Mouse (Mus musculus) urinary bladder, postnatal 36 days (tissue): ENCODE results near the gene Tpx2.

Experiments
- DNase-seq, 2 experiments: peaks; one replicate each; pipeline ENCODE4 v3.0.0; 2022; ENCODE audit warnings: low spot score in 2 of 2, mixed read lengths in 1 of 2

Tpx2 gene

DNA sequence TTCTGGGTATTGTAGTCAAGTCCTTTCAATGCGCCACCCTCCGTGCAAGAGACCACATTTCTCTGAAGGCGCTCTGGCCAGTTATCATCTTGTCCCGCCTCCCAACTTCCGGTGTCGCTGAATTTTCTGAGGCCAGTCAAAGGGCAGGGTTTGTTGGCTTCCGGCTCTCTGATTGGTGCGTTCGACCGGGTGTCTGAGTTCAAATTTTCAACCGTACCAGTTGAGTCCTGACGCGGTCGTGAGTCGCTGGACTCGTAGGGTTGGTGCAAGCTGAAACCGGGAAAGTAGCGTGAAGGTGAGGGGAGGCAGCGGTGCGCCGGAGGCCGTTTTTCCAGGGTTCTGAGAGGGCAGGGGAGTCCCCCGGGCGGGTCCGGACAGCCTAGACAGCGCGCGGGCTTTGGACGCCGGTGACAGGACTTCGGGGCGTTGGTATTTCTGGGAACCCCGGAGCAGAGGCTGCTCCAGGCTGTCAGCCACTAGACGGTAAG lies at the start of gene Tpx2:
Gene Tpx2, plus strand, starts transcription at position 150 of the 488 bp plus-strand sequence.
- DNase-seq, result peak; percentile 96 to 97

DNA sequence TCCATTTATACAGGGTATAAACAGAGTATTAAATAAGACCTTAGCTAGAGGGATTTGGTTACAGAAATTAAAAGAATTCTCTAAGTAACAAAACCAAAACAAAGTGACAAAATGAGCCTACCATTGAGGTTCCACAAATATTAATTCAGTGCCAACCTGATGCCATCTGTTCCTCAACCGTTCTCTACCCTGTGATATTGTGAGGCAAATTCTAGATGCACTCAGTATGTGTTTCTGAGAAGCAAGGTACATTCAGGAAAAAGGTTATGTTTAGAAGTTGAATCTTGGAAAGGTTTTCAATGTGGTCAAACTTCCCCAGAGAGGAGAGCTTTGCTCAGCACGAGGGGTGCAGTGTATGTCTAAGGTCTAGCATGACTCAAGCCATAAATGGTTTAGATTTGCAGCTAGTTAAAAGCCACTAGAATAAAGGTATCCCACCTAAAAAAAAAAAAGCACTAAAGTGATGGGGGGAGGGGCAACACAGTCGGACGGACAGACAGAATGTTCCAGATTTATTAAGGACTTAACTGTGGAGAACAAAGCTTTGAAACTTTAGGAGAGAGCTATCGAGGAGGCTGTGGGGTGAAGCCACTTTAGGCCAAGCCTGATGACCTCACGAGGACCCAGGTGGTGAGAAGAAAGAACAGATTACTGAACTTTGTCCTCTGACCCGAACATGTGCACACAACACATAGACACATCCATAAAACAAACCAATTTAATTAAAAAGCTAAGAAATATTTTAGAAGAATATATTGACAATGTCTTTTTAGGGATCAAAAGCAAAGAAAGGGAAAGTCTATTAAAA lies 47.6 kb upstream of the Tpx2 start:
- no peak for DNase-seq

DNA sequence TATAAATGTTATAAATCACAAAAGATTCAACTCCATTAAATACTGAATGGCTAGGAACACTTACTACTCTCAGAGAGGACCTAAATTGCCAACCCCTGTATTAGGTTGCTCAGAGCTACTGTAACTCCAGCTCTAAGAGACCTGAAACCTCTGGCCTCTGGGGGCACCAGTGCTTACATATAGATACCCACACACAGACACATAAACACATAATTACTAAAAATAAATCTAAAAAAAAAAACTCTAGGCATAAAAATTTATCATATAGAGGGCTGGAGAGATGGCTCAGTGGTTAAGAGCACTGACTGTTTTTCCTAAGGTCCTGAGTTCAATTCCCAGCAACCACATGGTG lies 47.0 kb upstream of the Tpx2 start:
- DNase-seq, result no peak

DNA sequence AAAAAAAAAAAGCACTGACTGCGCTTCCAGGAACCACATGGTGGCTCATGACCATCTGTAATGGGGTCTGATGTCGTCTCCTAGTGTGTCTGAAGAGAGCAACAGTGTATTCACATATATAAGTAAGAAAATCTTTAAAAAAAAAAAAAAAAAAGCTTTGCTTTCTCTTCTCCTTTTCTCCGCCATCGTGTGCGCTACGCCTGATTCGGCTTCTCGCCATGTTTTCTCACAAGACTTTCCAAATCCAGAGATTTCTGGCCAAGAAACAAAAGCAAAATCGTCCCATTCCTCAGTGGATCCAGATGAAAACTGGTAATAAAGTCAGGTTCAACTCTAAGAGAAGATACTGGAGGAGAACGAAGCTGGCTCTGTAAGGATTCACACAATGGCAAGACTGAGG lies 45.5 kb upstream of the Tpx2 start:
- DNase-seq, result no peak

DNA sequence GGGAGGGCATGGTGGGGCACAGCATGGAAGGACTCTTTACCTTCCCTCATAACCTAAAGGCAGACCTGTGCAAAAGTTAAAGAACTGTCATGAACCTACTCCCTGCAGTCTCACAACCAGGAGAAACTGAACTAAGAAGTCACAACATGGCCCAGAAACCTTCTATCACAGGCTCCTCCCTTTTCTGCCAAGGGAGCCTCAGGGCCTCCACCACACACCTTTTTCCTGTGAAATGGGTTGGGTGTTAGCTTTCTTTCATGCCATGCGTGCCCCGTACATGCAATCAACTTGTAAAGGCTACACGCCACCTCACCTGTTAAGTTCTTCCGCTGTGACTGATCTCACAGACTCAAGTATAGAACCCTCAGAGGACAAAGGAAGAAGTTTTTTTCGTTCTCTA lies 44.7 kb upstream of the Tpx2 start:
- DNase-seq, result no peak

DNA sequence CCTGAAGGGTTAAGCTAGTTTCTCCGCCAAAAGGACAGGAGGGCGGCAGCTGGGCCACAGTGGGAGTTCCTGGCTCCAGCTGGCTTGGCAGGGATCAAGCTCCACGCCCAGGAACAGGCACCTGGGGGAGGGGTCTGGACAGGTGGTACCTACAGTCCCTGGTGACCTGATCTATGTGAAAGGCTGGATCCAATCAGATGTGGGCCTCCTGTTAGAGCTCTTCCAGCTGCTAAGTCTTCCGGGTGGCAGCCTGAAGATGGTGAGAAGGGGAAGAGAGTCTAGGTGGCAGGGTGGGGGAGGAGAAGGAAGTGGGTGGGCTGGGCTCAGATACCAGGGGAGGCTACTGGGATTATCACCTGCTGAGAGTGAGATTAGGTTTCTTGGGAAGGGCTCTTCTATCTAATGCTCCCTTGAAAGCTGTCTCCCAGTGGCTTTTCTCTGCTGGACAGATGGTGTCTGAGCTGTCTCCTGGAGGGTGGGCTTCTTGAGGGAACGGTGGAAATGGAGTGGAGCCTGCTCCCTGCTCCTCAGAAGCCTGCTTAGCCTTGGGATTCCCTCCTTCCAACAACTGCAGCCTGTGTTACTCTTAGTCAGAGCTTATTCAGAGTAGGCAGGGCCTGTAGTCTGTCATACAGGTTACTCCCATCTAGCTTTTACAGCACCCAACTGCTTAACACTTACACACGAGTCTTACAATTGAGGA lies 43.2 kb upstream of the Tpx2 start:
- DNase-seq, result no peak

DNA sequence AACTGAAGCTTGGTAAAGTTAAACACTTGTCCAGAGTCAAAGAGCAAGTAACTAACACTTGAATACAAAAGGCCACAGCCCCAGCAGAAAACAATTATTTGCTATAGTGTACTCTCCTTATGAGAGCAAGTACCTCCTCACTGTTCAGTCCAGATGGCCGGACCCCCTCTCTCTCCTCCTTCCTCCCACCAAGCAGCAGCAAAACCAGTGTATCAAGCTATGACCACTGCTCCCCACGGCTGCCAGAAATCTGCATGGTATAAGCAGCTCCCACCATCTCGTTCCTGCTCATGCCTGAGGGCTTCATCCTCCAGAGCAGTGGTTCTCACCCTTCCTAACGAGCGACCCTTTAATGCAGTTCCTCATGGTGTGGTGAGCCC lies 42.7 kb upstream of the Tpx2 start:
- DNase-seq, result no peak

DNA sequence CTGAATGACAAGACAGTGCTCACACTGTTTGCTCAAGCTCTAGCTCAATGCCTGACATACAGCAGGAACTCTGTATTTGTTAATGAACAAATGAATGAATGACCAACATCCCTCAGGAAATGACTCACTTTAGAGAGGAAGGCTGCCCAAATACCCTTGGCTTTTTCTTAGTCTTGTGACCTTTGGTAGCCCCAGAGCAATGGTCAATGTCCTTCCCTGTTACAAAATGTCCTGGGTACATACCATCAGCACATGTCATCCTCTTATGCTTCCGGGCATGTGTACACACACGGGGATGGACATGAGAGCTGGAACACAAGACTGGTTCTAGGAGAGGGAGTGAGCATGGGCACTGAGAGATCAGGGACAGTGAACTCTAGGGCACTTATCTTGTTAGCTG lies 41.7 kb upstream of the Tpx2 start:
- no peak for DNase-seq

DNA sequence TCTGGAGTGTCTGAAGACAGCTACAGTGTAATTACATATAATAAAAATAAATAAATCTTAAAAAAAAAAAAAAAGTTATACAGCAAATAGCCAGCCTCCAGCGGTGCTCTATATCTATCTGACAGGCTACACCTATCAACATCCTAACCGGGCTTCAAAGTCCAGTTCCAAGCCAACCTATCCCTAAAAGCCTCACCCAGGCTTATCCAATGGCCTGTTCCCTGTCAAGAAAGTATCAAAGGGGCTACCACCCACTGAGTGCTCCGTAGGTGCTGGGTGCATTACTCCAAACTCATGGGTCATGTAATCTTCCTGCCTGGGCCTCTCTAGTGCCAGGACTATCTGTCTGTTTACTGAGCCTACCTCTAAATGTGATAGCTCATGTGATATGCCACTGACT lies 39.6 kb upstream of the Tpx2 start:
- no peak for DNase-seq

DNA sequence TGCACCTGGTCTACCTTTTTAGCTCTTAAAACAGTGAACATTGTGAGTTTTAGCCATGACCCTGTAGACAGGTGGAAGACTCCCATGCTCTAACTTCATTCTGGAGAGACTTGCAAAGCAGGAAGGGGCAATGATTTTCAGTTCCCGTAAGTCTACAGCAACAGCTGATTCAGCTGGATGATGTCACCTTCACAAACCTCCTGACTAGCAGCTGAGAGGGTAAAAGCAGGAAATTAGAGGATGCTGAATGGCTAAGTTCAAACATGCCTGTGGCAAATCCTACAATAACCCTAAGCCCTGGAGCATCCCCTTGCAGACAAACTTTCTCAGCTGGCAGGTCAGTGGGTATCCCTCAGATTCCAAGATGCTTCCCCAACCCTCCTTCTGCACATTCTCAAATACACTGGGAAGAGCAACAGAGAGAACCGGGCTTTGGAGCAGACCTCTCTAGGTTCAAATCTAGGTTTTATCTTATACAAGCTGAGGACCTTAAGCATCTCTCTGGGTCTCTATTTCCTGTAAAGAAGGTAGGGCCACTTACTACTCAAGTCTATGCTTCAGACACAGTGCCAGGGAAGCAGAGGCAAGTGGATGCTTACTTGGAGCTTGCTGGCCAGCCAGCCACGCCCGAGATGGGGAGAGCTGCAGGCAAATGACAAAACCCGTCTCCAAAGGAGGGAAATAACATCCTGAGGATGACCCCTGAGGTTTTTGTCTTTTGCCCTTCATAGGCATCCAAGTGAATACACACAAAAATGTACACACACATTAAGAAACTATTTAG lies 37.4 kb upstream of the Tpx2 start:
- DNase-seq, result no peak

DNA sequence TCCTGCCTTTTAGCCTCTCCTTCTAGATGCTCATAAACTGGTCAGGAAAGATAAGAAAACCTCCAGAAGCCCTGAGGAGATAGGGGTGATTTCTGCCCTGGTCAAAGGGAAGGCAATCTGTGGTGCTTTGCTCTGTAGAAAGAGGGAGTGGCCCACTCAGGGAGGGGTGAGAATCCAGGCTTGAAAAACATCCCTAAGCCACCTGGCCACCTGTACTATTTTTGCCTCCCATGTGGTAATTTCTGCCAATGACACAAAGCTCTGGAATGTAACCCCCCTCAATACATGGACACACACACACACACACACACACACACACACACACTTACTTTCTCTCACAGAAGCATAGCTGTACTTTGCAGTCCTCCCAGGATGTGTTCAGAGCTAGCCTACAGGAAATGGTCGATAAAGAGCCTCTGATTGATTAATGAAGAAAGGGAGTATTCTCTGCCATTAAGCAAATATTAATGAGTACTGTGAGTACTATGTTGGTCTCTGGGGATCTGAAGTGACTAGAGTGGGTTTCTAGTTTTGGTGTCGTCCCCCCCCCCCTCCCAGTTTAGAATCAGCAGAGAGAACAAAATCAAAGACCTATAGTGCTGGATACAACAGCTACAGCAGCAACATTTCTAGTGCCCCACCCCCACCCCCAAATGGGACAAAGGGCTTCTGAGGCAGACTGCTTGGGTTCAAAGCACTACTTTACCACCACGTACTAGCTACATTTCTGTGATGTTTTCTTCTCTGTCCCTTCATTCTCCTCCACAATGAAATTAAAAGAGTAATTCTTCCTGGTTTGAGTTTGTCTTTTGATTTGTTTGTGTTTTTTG lies 36.2 kb upstream of the Tpx2 start:
- no peak for DNase-seq

DNA sequence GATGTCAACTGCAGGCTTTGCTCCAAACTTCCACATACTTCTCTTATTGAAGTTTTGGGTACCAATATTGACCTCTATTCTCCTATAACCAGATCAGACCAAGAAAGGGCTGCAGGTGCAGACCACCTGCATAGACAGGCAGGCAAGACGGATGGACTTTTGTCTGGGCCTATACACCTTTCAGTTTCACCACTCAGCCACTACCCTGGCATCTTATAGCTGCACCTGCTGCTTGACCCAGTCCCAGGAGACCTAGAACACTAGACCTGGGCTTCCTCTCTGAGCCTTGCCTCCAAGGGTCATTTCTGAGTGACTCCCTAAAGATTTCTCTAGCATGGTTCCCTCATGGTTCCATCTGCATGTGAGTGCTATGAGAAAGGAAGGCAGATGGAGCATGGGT lies 34.5 kb upstream of the Tpx2 start:
- DNase-seq, result no peak

DNA sequence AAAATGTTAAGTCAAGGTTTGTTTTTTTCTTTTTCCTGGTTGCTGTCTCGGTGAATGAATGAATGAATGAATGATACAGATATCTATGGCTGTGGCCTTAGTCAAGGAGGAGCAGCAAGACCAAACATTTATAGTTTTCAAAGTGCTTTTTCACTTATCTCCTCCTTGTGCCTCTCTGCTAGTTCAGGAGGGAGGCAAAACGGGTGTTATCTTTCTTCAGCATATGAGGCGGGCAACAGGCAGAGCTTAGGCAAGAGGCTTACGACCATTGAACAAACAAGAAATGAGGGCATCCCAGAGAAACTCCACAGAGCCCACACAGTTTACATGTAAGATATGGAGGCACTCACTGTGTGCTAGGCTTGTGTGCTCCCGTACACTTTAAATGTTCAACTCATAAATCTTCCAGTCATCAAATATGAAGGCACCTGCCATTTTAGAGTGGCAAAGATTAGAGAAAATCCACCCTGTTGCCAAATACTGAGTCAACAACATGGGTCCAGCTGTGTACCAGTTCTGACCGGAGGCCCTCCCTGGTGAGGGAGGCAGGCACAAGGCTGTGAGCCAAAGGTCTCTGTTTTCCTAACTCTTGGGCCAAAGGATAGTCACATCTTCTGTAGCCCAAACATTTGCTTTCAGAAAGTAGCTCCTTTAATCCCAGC lies 33.4 kb upstream of the Tpx2 start:
- no peak for DNase-seq

DNA sequence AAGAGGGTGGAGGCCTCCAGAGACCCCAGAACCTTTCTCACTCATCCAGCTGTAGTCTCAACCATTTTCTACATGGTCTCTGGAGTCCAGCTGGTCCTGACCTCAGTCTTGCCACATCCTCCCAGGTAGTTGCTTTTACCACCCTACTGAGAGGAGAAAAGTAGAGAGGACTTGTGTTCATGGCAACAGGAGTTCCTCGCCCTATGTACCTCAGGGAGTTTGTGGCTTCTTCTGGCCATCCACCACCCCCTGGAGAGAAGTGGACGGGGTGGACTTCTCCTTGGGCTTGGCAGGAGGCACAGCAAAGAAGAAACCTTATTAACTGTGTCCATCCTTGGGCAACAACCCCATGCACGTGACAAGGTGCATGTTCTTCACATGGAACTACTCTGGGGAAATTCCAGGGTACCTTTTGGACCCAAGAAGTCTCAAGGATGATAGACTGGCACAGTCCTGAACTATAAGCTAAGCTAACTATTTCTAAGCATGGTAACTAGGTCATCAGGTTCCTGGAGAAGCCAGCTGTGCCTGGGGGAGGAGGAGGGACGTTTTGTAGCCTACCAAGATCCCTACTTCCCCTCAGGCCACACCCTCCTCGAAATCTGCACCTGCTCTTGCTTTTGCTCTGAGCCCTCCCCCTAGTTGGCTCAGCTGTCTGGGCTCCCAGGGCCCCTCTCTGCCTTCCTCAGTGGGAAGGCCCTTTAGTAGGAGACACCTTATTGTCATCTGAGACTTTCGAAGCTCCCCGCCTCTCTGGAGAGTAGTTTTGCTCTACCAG lies 31.7 kb upstream of the Tpx2 start:
- no peak for DNase-seq

DNA sequence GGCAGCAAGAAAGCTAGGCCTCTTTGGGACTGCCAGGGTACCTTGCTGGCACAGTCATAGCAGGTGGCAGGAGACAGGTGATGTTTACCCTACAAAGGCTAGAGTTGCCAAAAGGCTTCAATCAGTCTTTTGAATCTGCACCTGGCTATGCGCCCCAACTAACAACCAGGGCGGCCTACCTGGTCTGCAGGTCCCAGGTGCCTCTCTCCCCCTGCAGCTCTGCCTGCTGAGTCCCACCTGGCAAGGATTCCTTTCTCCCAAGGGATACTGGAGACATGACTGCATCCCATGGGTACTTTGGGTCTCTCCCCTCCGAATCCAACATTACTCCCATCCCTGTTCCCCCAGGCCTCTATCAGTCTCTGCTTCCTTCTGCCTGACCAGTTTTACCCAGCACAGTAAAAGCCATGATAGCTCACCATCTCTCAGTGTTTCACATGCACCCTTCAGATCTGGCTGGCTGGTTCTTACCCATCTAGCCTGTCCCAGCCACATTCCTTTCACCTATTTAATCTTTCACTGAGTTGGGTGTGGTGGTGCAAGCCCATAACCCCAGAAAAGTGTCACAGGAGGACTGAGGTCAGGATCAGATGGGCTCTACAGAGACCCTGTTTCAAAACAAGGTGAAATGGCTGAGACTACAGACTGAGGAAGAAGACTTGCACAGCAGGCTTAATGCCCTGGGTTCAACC lies 31.0 kb upstream of the Tpx2 start:
- no peak for DNase-seq

DNA sequence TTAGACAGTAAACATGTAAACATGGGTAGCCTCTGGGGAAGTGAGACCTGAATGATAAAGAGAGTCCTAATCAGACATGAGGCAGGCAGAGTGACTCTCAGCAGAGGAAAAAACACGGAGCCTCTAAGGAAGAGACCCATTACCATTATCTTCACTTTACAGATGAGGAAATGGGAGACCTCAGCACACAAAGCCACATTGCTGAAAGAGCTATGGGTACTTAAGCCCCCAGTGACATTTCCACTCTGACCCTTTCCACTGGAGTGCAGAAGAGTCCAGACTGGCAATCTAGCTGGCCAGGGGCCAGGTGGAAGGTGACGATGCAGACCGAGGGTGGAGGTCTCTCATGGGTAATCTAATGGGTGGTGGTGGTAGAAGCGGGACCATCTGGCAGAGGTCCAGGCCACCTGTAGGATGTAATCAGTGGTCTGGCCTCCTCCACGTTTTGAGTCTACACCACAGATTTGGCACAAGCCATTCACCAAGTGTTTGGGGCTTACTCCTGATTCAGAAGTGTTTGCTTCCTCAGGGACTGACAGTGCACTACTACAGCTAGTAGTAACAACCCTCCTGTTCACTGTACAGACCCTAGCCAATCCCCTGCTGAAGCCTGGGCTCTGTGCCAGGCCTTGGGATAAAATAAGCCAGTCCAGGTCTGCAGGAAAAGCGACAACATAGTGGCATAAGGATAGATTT lies 30.0 kb upstream of the Tpx2 start:
- DNase-seq, result no peak

DNA sequence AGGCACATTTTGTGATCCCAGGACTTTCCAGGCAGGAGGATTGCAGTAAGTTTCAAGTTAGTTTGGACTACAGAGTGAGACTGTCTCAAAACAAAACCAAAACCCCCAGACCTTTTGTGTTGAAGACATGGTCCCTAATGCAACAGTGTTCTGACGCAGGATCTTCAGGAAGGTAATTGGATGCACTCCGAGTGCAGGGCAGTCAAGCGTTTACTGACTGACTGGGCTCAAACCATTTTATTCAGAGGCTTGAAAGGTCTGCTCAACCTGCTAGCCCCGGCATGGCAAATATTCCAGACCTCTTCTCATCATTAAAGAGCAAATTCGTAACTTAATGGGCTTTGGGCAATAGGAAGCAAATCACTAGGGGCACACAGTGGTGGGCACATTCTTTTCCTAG lies 29.1 kb upstream of the Tpx2 start:
- DNase-seq, result no peak

DNA sequence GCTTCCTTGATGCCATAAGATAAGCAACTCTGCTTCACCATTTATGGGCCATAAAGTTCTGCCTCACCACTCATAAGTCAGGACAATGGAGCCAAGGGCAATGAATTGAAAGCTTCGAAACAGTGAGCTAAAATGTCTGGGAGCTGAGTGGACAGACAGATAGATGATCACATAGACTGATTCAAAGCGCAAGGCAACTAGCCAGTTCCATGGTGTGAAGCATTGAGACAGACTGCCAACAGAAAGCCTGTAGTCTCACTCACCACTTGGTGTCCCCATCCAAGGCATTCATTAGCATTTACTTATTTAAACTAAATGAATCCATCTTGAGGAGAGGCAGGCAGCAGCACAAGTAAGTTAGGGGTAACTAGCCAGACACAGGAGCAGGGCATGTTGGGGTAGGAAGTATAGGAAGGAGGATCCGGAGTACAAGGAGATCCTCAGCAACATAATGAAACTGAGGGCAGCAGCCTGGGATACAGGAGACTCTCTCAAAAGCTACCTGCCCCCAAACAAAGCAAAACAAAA lies 28.6 kb upstream of the Tpx2 start:
- no peak for DNase-seq

DNA sequence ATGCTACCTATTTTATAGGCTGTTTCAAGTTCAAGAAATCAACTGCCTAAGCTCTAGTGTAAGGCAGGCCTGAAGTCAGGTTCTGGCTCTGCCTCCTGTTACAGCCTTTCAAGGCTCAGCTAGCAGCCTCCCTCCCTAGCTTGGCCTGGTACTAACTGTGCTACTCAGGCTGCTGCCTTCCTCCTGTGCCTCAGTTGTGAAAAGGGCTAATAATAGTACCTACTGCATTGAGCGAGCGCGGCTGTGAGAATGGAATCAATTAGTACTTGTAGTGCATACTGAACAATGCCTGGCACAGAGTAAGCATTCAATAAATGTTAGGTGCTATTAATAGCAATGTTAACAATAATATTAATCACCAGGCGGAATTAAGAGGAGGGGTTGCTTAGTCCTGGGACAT lies 27.8 kb upstream of the Tpx2 start:
- no peak for DNase-seq
